Mouse (Mus musculus) liver, postnatal 0 days (tissue): Measurements from ENCODE around the gene Ksr2. TPM values are rescaled to one million over a fixed set of nuclear protein-coding genes. Genes with fewer than 3 reads are reported as not detected.
A peak's percentile ranks its signal among the peaks of the same experiment; 100 is the strongest.

ENCODE experiments used
- ATAC-seq: fragments of 200-750 bp; cut with Nextera tagmentation; 2 replicates; pipeline ENCODE4 v1.8.0; 2017; ENCODE audit warnings: mild to moderate bottlenecking, moderate library complexity
- DNase-seq: peaks from one replicate; pipeline ENCODE4 v3.0.0-alpha.2; 2016
- H3K27ac ChIP-seq: fragments of 300-500 bp; sonication (generic); 2 replicates; pipeline ENCODE4 v1.5.1; 2014; ENCODE audit warnings: antibody characterized with exemption, moderate library complexity, mild to moderate bottlenecking, low read depth
- H3K27me3 ChIP-seq: fragments of 300-500 bp; sonication (generic); 2 replicates; pipeline ENCODE4 v1.6.1; 2014; ENCODE audit warnings: low read length, control low read depth, mixed read lengths; ENCODE audit not compliant: insufficient read depth
- H3K36me3 ChIP-seq: fragments of 300-500 bp; sonication (generic); replicated peaks from 2 replicates; pipeline ENCODE4 v1.6.1; 2014; ENCODE audit warnings: mild to moderate bottlenecking, control low read depth, low read length, moderate library complexity, mixed read lengths; ENCODE audit not compliant: insufficient read depth
- H3K4me1 ChIP-seq: fragments of 300-500 bp; sonication (generic); 2 replicates; pipeline ENCODE4 v1.6.1; 2014; ENCODE audit warnings: antibody characterized with exemption, mild to moderate bottlenecking, control low read depth; ENCODE audit not compliant: insufficient read depth
- H3K4me2 ChIP-seq: fragments of 300-500 bp; sonication (generic); 2 replicates; pipeline ENCODE4 v1.6.1; 2014; ENCODE audit warnings: low read depth, mild to moderate bottlenecking, low read length, moderate library complexity, mixed read lengths
- H3K4me3 ChIP-seq: fragments of 300-500 bp; sonication (generic); 2 replicates; pipeline ENCODE4 v1.5.1; 2014; ENCODE audit warnings: low read depth, low read length
- H3K9ac ChIP-seq: fragments of 300-500 bp; sonication (generic); replicated peaks from 2 replicates; pipeline ENCODE4 v1.6.1; 2014; ENCODE audit warnings: mild to moderate bottlenecking, moderate library complexity
- H3K9me3 ChIP-seq: fragments of 300-500 bp; sonication (generic); 2 replicates; pipeline ENCODE4 v1.6.1; 2016; ENCODE audit warnings: mild to moderate bottlenecking, control low read depth, low read length, mixed read lengths
- CTCF ChIP-seq: sonication (generic); IDR thresholded peaks from 2 replicates; pipeline ENCODE4 v1.5.1; 2016; ENCODE audit warnings: antibody characterized with exemption, low read depth
- EP300 ChIP-seq: IDR thresholded peaks from 2 replicates; pipeline ENCODE4 v1.6.1; 2016; ENCODE audit warnings: antibody characterized with exemption, low read depth, mild to moderate bottlenecking
- WGBS: fragments of 180-500 bp; shearing (Covaris S2); extraction: QIAGEN DNeasy Blood & Tissue Kit; methylation state at CpG from one replicate; pipeline ENCODE4 v1.1.7; 2014; ENCODE audit not compliant: insufficient replicate concordance; 5-methylcytosine and 5-hydroxymethylcytosine counted together
- polyA plus RNA-seq: library from polyadenylated mRNA; unstranded; fragments of >200 nt; fragmentation: Nextera tagmentation; extraction: Ambion mirVana; gene quantifications from 2 replicates; pipeline ENCODE4 v1.2.1, GENCODE M21; 2015

Gene Ksr2
- polyA plus RNA-seq, 1 experiment from 2014 or later: 0.09 TPM

DNA sequence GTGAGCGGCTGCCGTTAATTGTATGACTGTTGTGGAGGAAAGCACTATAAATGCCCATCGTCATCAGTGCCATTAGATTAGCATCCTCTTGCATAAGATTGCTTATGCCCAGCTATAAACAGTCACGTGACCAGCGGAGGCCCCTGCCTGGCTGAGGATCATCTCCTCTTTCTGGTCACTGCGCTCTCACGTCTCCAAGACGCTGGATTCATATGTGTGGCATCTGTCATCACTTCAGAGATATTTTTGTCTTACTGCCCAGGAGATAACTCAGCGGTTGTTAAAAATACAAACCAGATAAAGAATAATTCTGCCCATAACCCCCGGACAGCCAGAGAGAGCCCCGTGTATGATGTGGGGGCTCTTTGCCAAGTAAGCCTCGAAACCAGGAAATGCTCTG lies 298.4 kb downstream of the Ksr2 start:
- no peaks in the 10 kb centered on the region for H3K4me1 ChIP-seq
- H3K4me3 ChIP-seq: no peak overlapping the region
- ATAC-seq (no peak), DNase-seq (no peak)
- no peaks in the 10 kb centered on the region for H3K27me3 ChIP-seq
- no peak overlapping the region for H3K27ac ChIP-seq
- WGBS: 71% methylated on average over 12 of the region's 12 CpGs
- H3K36me3 ChIP-seq: no peaks in the 10 kb centered on the region
- TF ChIP-seq EP300 (no peak), CTCF (no peak)
- H3K9me3 ChIP-seq: no peaks in the 10 kb centered on the region
- no peak overlapping the region for H3K9ac ChIP-seq
- no peak overlapping the region for H3K4me2 ChIP-seq

DNA sequence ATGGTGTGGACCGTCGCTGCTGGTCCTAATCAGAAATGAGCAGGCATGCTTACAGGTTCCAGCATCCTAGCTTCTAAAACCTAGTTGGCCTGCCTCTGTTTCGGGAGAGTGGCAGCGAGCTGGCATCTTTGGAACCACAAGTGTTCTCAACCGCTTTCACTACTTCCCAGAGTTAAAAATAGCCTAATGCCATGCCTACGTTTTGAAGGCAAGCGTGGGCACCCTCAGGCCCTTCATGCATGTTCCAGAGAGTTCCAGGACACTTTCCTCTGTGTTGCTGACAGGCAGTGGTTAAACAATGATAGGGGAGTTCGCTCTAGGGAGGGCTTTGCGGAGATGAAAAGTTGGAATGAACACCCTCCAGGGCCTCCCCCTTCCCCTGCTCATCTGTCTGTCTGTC lies 303.3 kb downstream of the Ksr2 start:
- H3K4me1 ChIP-seq: no peaks in the 10 kb centered on the region
- no peaks in the 10 kb centered on the region for H3K9me3 ChIP-seq
- no peak overlapping the region for H3K9ac ChIP-seq
- TF ChIP-seq CTCF (no peak), EP300 (no peak)
- H3K27ac ChIP-seq: no peak overlapping the region
- no peak for DNase-seq
- H3K36me3 ChIP-seq: no peaks in the 10 kb centered on the region
- no peak overlapping the region for H3K4me2 ChIP-seq
- H3K4me3 ChIP-seq: no peak overlapping the region
- 74% methylated on average over 9 of the region's 9 CpGs for WGBS
- ATAC-seq: no peak
- no peaks in the 10 kb centered on the region for H3K27me3 ChIP-seq

DNA sequence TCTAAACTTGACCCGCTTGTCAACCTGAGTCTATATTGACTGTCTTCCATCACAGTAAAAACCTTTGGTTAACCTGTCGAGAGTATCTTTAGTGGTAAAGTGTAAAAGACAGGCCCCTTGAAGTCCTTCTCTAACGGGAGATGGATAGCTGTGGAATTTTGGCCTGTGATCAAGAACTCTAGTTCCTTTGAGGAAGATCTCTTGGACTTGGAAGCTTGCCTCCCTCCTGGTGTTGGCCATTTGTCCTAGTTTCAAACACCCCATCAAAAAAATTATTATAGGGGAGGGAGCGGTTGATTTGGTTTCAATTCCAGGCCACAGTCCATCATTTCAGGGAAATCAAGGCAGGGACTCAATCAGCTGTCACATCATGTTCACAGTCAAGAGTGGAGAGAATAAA lies 309.5 kb downstream of the Ksr2 start:
- DNase-seq (no peak), ATAC-seq (no peak)
- Histone ChIP-seq H3K9ac (no peak overlapping the region), H3K4me2 (no peak overlapping the region), H3K27me3 (no peaks in the 10 kb centered on the region), H3K36me3 (no peaks in the 10 kb centered on the region), H3K9me3 (no peaks in the 10 kb centered on the region), H3K27ac (no peak overlapping the region), H3K4me3 (no peak overlapping the region), H3K4me1 (no peaks in the 10 kb centered on the region; the same call in 1 of the 2 replicates)
- TF ChIP-seq CTCF: no peak
- TF ChIP-seq EP300: no peak
- 73% methylated on average over 4 of the region's 4 CpGs for WGBS

DNA sequence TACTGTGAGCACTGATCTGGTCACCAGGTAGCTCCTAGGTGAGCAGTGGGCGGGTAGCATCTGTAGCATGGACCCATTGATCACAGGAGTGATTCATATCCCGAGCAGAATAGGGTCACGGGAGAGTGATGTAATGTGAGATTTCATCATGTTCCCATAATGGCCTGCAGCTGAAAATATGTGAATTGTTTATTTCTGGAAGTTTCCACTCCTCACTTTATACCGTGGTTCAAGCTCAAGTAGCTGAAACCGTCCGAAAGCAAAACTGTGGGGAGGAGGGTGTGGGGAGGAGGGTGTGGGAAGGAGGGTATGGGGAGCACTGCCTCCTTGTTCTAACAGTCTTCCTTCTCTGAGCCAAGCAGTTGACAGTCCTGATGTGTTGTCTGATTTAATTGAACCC lies 312.7 kb downstream of the Ksr2 start:
- Histone ChIP-seq H3K4me3 (no peak overlapping the region), H3K36me3 (no peaks in the 10 kb centered on the region), H3K27me3 (no peaks in the 10 kb centered on the region), H3K27ac (no peak overlapping the region), H3K9ac (no peak overlapping the region), H3K4me1 (no peaks in the 10 kb centered on the region; the same call in 1 of the 2 replicates), H3K4me2 (no peak overlapping the region), H3K9me3 (no peaks in the 10 kb centered on the region)
- DNase-seq (no peak), ATAC-seq (no peak)
- no peak for TF ChIP-seq CTCF
- TF ChIP-seq EP300: no peak
- 58% methylated on average over 6 of the region's 6 CpGs for WGBS

DNA sequence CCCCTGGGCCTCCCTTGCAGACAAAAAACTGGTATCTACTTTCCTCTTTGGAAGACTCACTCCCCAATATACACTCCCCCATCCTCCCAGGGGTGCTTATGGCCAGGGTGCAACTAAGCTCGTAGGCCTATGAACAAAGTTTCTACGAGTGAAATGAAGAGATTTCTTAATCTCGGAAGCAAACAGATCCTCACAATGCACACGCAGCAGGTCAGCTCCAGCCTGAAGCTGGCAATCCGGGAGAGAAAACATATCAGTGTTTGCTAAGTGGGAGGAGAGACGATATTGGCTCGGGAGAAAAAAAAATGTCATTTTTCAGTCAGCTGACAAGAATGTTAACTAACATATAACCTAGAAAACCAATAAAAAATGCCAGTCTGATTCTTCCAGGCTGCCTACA lies 313.3 kb downstream of the Ksr2 start:
- H3K9me3 ChIP-seq: no peaks in the 10 kb centered on the region
- TF ChIP-seq CTCF: no peak
- no peak for TF ChIP-seq EP300
- DNase-seq: no peak
- H3K4me2 ChIP-seq: no peak overlapping the region
- H3K4me3 ChIP-seq: no peak overlapping the region
- H3K36me3 ChIP-seq: no peaks in the 10 kb centered on the region
- no peaks in the 10 kb centered on the region for H3K27me3 ChIP-seq
- no peaks in the 10 kb centered on the region; the same call in 1 of the 2 replicates for H3K4me1 ChIP-seq
- ATAC-seq: peak; percentile 55; the same call in 1 of the 2 replicates
- WGBS: 47% methylated on average over 7 of the region's 7 CpGs
- H3K27ac ChIP-seq: no peak overlapping the region
- no peak overlapping the region for H3K9ac ChIP-seq

DNA sequence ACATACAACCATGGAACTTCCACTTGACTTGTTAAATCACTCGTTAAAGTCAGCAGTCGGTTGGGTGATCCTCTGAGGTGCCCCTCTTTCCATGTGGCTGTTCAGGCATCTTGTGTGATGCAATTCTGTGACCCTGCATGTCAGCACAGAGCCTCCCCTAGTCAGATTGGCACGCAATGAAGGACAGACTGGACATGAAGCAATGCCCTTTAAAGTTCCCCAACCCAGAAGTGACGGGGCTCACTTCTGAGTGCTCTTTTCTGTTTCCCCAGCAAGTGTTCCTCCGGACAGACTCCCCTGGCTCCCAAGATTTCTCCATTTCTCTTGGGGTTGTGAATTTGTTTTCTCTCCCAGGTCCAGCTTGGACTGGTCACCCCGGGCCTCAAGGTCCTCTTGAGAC lies 317.5 kb downstream of the Ksr2 start:
- Histone ChIP-seq H3K27me3 (no peaks in the 10 kb centered on the region), H3K4me1 (no peaks in the 10 kb centered on the region; the same call in 1 of the 2 replicates), H3K9ac (no peak overlapping the region), H3K36me3 (no peaks in the 10 kb centered on the region), H3K4me3 (no peak overlapping the region), H3K9me3 (no peaks in the 10 kb centered on the region), H3K4me2 (no peak overlapping the region), H3K27ac (no peak overlapping the region)
- ATAC-seq (no peak), DNase-seq (no peak)
- TF ChIP-seq EP300: no peak
- WGBS: 62% methylated on average over 6 of the region's 6 CpGs

DNA sequence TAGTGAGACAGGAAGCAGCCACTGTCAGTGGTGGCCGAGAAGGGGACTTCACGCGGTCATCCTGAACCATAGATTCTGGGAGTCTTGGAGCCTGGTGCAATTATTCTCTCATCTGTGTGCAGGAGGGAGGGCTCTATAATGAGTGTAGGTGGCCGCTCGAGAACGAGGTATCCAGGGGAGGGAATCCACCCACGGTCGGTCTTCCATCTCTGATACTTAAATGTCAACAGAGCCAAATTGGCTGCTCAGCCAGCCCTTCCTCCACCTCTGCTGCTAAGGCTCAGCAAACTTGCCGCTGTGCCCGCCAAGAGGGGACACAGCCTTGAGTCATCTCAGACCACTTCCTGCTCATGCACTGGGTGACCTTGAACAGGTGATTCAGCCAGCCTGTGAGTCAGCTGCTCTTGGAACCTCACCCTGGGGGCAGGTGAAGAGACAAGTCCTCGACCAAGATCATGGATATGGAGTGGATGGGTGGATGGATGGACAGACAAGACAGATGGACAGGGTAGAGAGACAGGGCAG lies 330.9 kb downstream of the Ksr2 start:
- WGBS: 55% methylated on average over 11 of the region's 11 CpGs
- H3K4me3 ChIP-seq: no peak overlapping the region
- no peak overlapping the region for H3K27ac ChIP-seq
- DNase-seq (no peak), ATAC-seq (no peak)
- no peak overlapping the region for H3K4me2 ChIP-seq
- H3K27me3 ChIP-seq: no peaks in the 10 kb centered on the region
- no peaks in the 10 kb centered on the region for H3K9me3 ChIP-seq
- no peaks in the 10 kb centered on the region for H3K4me1 ChIP-seq
- TF ChIP-seq CTCF (no peak), EP300 (no peak)
- no peaks in the 10 kb centered on the region for H3K36me3 ChIP-seq
- no peak overlapping the region for H3K9ac ChIP-seq
